Mouse (Mus musculus) right cerebral cortex, postnatal 25 days (tissue): ENCODE results near the gene Sos1.
"Not testable (repeated sequence)": the region's sequence is repeated elsewhere in the genome, so short reads cannot be mapped to it uniquely, and the experiment has no call there.

Experiments used
- DNase-seq: peaks from one replicate; pipeline ENCODE4 v3.0.0; 2022

The Sos1 gene

DNA sequence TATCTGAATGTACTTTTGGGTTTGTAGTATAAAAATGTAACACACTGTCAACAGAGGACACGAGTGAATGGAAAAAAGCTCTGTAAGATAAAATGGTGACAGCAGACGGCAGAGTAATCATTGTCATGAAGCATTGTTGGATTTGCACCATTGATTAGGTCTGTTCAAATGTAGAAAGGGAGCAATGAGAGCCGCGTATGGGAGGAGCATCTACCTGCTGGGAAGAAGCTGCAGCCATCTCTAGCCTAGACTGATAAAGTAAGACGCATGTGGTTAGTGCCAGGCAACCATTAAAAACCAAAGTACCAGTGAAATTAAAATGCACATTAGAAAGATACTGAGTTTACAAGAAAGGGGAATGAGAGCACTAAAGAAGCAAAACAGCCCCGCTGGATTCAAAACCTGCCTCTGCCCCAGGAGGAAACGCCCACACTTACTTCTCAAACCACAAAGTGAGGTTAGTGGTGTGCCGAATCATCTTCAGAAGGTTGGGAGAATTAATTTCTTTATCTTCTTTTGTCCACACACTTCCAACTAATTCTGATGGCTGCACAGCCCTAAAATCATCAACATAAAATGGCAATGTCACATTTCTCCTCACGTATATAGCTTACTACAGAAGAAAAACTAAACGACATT is 61.6 kb downstream of the Sos1 start:
- no peak for DNase-seq

- DNase-seq = no peak
Measured at GRCm38 (mm10) chr17:80411182-80411581, 69.1 kb downstream of the Sos1 start.

GRCm38 (mm10) chr17:80398243-80398642 is 82.0 kb downstream of the Sos1 start:
- DNase-seq = no peak

DNA sequence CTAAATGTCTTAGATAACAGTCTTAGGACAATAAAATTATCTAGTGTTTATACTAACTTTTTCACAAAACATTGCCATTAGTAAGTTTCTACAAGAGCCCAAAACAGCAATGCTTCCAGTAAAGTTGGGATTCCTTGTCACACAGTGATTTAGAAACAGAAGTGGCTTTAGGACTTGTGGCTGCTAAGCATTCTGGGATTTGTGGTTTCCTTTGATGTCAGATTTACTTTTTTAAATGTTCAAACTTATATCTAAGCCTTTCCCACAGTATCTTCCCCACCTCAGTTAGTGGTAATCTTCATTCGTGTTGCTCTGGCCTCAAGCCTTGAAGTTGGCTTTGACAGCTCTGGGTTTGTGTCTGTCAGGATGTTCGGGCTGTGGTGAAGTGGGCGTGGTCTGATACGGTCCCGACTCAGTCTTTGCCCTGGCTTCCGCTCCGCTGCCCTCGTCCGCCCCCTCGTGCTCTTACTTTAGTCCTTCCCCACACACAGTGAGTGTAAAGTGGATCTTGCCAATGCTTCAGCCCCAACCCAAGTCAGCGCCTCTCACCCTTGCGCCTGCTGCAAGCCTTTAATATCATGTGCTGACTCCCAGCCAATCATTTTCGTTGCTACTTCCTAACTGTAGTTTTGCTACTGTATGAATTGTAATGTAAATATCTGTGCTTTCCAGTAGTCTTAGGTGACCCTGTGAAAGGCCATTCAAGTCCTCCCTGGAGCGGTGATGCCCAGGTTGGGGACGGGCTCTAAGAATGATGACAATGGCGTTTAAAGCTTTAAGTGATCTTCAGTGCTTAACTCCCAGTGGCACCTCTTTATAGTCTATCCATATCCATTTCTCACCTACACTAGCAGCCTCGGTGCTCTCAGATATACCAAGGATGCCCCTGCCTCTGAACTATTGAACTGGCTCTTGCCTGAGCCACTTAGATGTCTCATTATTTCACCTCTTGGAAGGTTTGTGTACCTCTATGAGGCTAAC is 88.5 kb downstream of the Sos1 start:
- peak; percentile 20 for DNase-seq

DNA sequence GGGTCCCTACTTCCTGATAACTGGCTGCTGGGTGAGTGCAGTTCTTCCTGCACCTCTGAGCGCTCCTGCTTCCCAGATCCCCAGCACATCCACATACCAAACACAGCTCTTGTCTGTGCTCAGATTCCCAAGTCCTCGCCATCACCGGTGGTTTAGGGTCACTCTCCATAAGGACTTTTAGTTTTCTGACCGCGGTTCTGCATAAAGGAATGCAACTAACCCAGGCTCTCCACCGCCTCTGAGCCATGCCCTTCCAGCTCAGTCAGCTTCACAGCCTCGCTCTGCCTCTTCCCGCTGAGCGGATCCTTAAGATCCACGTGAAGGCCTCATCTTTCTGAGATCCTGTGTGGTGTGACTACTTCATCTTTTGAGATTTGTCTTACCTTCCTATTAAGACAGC is 90.2 kb downstream of the Sos1 start:
- DNase-seq = no peak

GRCm38 (mm10) chr17:80385671-80386070 is 94.6 kb downstream of the Sos1 start:
- DNase-seq = no peak

- DNase-seq = not testable (repeated sequence)
Measured at GRCm38 (mm10) chr17:80378386-80378785, 101.9 kb downstream of the Sos1 start.

GRCm38 (mm10) chr17:80373726-80374096 is 106.5 kb downstream of the Sos1 start:
- DNase-seq = no peak

GRCm38 (mm10) chr17:80372989-80373725 is 107.1 kb downstream of the Sos1 start, which contains the start of gene Gm10190:
Gene Gm10190, minus strand, starts transcription at chr17:80373541.
- DNase-seq = peak; percentile 90

GRCm38 (mm10) chr17:80368606-80369005 is 111.6 kb downstream of the Sos1 start:
- no peak for DNase-seq

- DNase-seq = no peak
Measured at GRCm38 (mm10) chr17:80367276-80367675, 113.0 kb downstream of the Sos1 start.

GRCm38 (mm10) chr17:80360245-80360644 is 120.0 kb downstream of the Sos1 start:
- no peak for DNase-seq

GRCm38 (mm10) chr17:80347234-80347633 is 133.0 kb downstream of the Sos1 start:
- DNase-seq = no peak

GRCm38 (mm10) chr17:80346591-80347125 is 133.6 kb downstream of the Sos1 start:
- DNase-seq = no peak

GRCm38 (mm10) chr17:80345277-80345676 is 135.0 kb downstream of the Sos1 start:
- DNase-seq = no peak
